Mouse (Mus musculus): ENCODE results near the gene Pacs1. TPM values are rescaled to one million over a fixed set of nuclear protein-coding genes. Genes with fewer than 3 reads are reported as not detected.

Gene Pacs1
- total and polyA plus RNA-seq, 2 experiments from 2014 or later = 49.9 to 124 TPM

DNA sequence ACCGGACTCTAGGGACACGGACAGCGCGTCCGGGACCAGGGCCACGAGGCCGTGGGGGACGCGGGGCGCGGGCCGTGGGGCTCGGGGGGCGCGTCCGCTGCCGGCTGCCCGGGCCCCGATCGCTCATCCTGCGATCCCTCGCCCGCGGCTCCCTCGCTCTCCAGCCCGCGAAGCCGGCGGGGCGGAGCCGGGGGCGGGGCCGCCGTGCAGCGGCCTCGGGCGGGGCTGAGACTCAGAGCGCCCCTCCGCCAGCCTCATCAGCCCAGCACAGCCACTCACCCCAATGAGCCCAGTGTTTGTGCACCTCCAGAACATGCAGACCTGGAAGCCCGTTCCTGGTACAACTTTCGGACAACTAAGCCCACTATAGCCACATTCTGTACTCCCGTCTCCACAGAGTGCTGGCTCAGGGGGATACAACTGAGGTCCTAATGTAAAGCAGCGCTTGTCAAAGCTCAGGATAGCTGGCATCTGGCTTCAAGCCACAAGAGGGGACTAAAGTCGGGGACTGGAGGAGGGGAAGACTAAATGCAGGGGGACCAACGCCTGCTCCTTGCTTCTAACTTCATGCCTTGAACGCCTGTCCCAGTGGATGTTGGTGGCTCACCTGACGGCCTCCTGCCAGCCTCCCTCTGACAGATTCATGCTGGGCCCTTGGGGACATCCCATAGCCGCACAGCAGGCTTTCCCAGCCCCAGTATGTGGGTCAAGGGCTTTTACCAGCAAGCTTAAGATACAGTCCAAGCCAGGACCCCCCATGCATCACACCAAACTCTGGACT, 174.4 kb downstream of the Pacs1 start, which contains the start of gene Cnih2:
Cnih2 (minus strand) TSS at position 159 of the 781 bp plus-strand sequence.
- WGBS = 3% methylated on average over 35 of the region's 48 CpGs
- H3K9me3 ChIP-seq (ENCODE audit: low read length) = no peaks in the 10 kb centered on the region
- H3K4me1 ChIP-seq (ENCODE audit: insufficient read depth, low read length) = peaks cover 34% of the 10 kb centered on the region
- H3K36me3 ChIP-seq (ENCODE audit: insufficient read depth, low read length) = peaks cover 43% of the 10 kb centered on the region
- H3K4me2 ChIP-seq (ENCODE audit: low read depth, low read length, poor library complexity, severe bottlenecking) = peak within 1 kb of the TSS; percentile 72
- H3K4me3 ChIP-seq (ENCODE audit: low read depth, low read length) = peak within 1 kb of the TSS; percentile 88
- H3K27me3 ChIP-seq (ENCODE audit: insufficient read depth, low read length) = no peaks in the 10 kb centered on the region
- DNase-seq (ENCODE audit: low spot score) (peak; percentile 75), ATAC-seq (ENCODE audit: low FRiP score) (peak; percentile 39)
- TF ChIP-seq CTCF (IDR thresholded peaks at IDR 0.05) = 0 out of 2 replicates have a peak, but pooled peaks have one; percentile 7
- H3K27ac ChIP-seq (ENCODE audit: low read depth, low read length) = peak within 1 kb of the TSS; percentile 97
- H3K9ac ChIP-seq (replicated peaks; ENCODE audit: low read length, poor library complexity, severe bottlenecking) = peak within 1 kb of the TSS; percentile 98

GRCm38 (mm10) chr19:5097521-5098362, 175.2 kb downstream of the Pacs1 start:
- H3K36me3 ChIP-seq (ENCODE audit: insufficient read depth, low read length) = peaks cover 43% of the 10 kb centered on the region
- H3K4me2 ChIP-seq (ENCODE audit: low read depth, low read length, poor library complexity, severe bottlenecking) = peak overlapping the region; percentile 72
- peak overlapping the region; percentile 98 for H3K9ac ChIP-seq (replicated peaks; ENCODE audit: low read length, poor library complexity, severe bottlenecking)
- peaks cover 34% of the 10 kb centered on the region for H3K4me1 ChIP-seq (ENCODE audit: insufficient read depth, low read length)
- H3K9me3 ChIP-seq (ENCODE audit: low read length) = no peaks in the 10 kb centered on the region
- ATAC-seq (ENCODE audit: low FRiP score) (peak; percentile 45), DNase-seq (ENCODE audit: low spot score) (peak; percentile 57)
- H3K27ac ChIP-seq (ENCODE audit: low read depth, low read length) = peak overlapping the region; percentile 97
- 2% methylated on average over 24 of the region's 31 CpGs for WGBS
- no peak for TF ChIP-seq CTCF (IDR thresholded peaks at IDR 0.05)
- H3K27me3 ChIP-seq (ENCODE audit: insufficient read depth, low read length) = no peaks in the 10 kb centered on the region
- H3K4me3 ChIP-seq (ENCODE audit: low read depth, low read length) = peak overlapping the region; percentile 88

- H3K27ac ChIP-seq (ENCODE audit: low read depth, low read length) = peak overlapping the region; percentile 97
- H3K4me1 ChIP-seq (ENCODE audit: insufficient read depth, low read length) = peaks cover 34% of the 10 kb centered on the region
- peak overlapping the region; percentile 72 for H3K4me2 ChIP-seq (ENCODE audit: low read depth, low read length, poor library complexity, severe bottlenecking)
- peak overlapping the region; percentile 98 for H3K9ac ChIP-seq (replicated peaks; ENCODE audit: low read length, poor library complexity, severe bottlenecking)
- H3K36me3 ChIP-seq (ENCODE audit: insufficient read depth, low read length) = peaks cover 45% of the 10 kb centered on the region
- H3K27me3 ChIP-seq (ENCODE audit: insufficient read depth, low read length) = no peaks in the 10 kb centered on the region
- no peaks in the 10 kb centered on the region for H3K9me3 ChIP-seq (ENCODE audit: low read length)
- DNase-seq (ENCODE audit: low spot score) (no peak), ATAC-seq (ENCODE audit: low FRiP score) (no peak)
- no peak for TF ChIP-seq CTCF (IDR thresholded peaks at IDR 0.05)
- WGBS = 5% methylated on average over 9 of the region's 9 CpGs
- H3K4me3 ChIP-seq (ENCODE audit: low read depth, low read length) = peak overlapping the region; percentile 88
Measured at GRCm38 (mm10) chr19:5095887-5096474, 176.9 kb downstream of the Pacs1 start.

GRCm38 (mm10) chr19:5094746-5095417, 178.0 kb downstream of the Pacs1 start:
- peaks cover 38% of the 10 kb centered on the region for H3K36me3 ChIP-seq (ENCODE audit: insufficient read depth, low read length)
- no peak for ATAC-seq (ENCODE audit: low FRiP score)
- 20% methylated on average over 11 of the region's 11 CpGs for WGBS
- no peaks in the 10 kb centered on the region for H3K9me3 ChIP-seq (ENCODE audit: low read length)
- peaks cover 34% of the 10 kb centered on the region for H3K4me1 ChIP-seq (ENCODE audit: insufficient read depth, low read length)
- H3K4me2 ChIP-seq (ENCODE audit: low read depth, low read length, poor library complexity, severe bottlenecking) = peak overlapping the region; percentile 72
- H3K9ac ChIP-seq (replicated peaks; ENCODE audit: low read length, poor library complexity, severe bottlenecking) = peak overlapping the region; percentile 98
- TF ChIP-seq CTCF (IDR thresholded peaks at IDR 0.05) = no peak
- H3K4me3 ChIP-seq (ENCODE audit: low read depth, low read length) = peak overlapping the region; percentile 88
- peak overlapping the region; percentile 97 for H3K27ac ChIP-seq (ENCODE audit: low read depth, low read length)
- H3K27me3 ChIP-seq (ENCODE audit: insufficient read depth, low read length) = no peaks in the 10 kb centered on the region
- no peak for DNase-seq (ENCODE audit: low spot score)

GRCm38 (mm10) chr19:5094243-5094632, 178.7 kb downstream of the Pacs1 start:
- Histone ChIP-seq H3K27ac (ENCODE audit: low read depth, low read length) (peak overlapping the region; percentile 97), H3K4me2 (ENCODE audit: low read depth, low read length, poor library complexity, severe bottlenecking) (peak overlapping the region; percentile 72), H3K36me3 (ENCODE audit: insufficient read depth, low read length) (peaks cover 32% of the 10 kb centered on the region), H3K9ac (replicated peaks; ENCODE audit: low read length, poor library complexity, severe bottlenecking) (peak overlapping the region; percentile 98), H3K4me3 (ENCODE audit: low read depth, low read length) (peak overlapping the region; percentile 88), H3K9me3 (ENCODE audit: low read length) (no peaks in the 10 kb centered on the region), H3K4me1 (ENCODE audit: insufficient read depth, low read length) (peaks cover 36% of the 10 kb centered on the region), H3K27me3 (ENCODE audit: insufficient read depth, low read length) (no peaks in the 10 kb centered on the region)
- 2% methylated on average over 20 of the region's 21 CpGs for WGBS
- peak; percentile 58 for ATAC-seq (ENCODE audit: low FRiP score)
- peak; percentile 91 for TF ChIP-seq CTCF (IDR thresholded peaks at IDR 0.05)
- peak; percentile 97 for DNase-seq (ENCODE audit: low spot score)
